Mouse (Mus musculus) thymus, postnatal 10 days (tissue): ENCODE measurements around the gene Lrrc40.
"Not testable (repeated sequence)": the region's sequence is repeated elsewhere in the genome, so short reads cannot be mapped to it uniquely, and the experiment has no call there.

Experiments used
- DNase-seq, 2 experiments: peaks; one replicate each; pipeline ENCODE4 v3.0.0; 2021; ENCODE audit warnings: low spot score in 2 of 2

The Lrrc40 gene

DNA sequence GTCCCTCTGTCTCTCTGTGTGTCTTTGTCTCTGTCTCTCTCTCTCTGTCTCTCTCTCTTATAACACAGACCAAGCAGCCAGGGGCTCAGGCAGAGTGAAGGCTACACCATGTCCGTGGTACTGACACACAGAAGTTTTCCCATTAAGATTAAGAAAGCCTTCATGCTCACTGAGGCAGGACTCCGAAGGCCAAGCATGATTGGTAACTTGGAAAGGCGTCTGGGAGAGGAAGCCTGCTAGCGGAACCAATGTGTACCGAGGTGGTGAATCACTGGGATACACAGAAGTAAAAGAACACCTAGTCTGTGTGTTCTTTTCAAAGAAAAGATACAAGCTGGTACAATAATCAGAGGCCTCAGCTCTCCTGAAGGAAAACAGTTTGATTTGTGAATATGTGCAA lies 41.4 kb downstream of the Lrrc40 start:
- DNase-seq = no peak

- DNase-seq = no peak
Observed at GRCm38 (mm10) chr3:158091601-158092000, 55.1 kb downstream of the Lrrc40 start.

DNA sequence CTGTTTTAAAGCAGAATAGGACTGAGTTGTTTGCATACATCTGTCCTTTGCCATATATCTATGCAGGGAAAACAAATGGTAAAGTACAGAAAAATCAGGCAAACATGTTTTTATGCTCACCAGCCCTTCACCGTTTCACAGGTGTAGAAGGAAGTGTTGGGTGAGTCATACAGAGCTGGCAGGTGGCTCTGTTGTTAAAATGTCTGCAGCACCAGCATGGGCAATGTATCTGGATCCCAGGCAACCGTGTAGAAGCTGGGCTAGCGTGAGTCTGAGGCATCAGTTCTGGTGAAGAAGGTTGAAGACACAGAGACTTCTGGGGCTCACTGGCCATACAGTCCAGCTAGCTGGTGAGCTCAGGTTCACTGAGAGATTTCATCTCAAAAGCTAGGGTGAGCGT lies 57.5 kb downstream of the Lrrc40 start:
- DNase-seq = no peak

DNA sequence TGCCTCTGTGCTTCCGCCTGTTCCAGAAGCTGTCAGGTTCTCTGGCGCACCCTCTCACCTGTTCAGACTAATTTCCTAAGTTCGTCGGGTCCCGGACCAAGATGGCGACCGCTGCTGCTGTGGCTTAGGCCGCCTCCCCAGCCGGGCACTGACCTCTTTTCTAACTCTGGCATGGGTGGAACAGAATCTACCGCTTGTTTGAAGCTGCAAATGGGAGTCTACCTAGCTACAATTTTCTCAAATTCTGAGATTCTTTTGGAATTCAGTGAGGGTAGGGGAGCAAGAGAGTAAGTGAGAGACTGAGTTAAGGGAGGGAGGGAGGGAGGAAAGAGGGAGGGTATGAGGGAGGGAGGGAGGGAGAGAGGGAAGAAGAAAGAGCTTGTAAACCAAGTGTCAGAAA lies 65.6 kb downstream of the Lrrc40 start:
- not testable (repeated sequence) for DNase-seq

DNA sequence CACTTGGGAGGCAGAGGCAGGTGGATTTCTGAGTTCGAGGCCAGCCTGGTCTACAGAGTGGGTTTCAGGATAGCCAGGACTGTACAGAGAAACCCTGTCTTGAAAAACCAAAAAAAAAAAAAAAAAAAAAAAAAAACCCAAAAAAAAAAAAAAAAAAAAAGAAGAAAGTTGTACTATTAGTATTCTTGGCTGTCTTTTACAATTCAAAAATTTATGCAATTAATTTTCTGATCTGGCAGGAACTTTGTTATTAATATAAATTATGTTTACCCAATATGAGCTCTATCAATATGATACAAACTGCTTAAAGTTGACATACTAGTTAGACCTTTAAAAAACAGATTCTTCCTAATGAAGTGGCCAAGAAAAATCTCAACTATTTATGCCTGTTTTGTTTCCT lies 66.1 kb downstream of the Lrrc40 start:
- DNase-seq = not testable (repeated sequence)

- no peak for DNase-seq
Observed at GRCm38 (mm10) chr3:158103467-158103866, 67.0 kb downstream of the Lrrc40 start.

- DNase-seq = no peak
Observed at GRCm38 (mm10) chr3:158105260-158105659, 68.8 kb downstream of the Lrrc40 start.
